Mouse (Mus musculus) CH12.LX (cell line): ENCODE results near the gene Ndufs6. TPM values are rescaled to one million over a fixed set of nuclear protein-coding genes. Genes with fewer than 3 reads are reported as not detected.

Experiments
- DNase-seq: peaks from one replicate; pipeline ENCODE4 v3.0.0-alpha.2; 2013; ENCODE audit errors: extremely low read depth
- H3K27ac ChIP-seq: 2 replicates; pipeline ENCODE4 v1.5.1; 2012; ENCODE audit warnings: low read depth, mild to moderate bottlenecking, control low read depth, moderate library complexity; ENCODE audit not compliant: insufficient read depth
- H3K27me3 ChIP-seq: replicated peaks from 2 replicates; pipeline ENCODE3; 2012; ENCODE audit warnings: inconsistent platforms
- H3K36me3 ChIP-seq, 2 experiments: replicated peaks in 1 of 2; 2 replicates each; pipeline versions ENCODE3 to v1.6.1; 2012; ENCODE audit warnings: inconsistent platforms in 1 of 2, low read length in 1 of 2, mild to moderate bottlenecking in 1 of 2, mixed read lengths in 1 of 2, moderate library complexity in 1 of 2; ENCODE audit not compliant: control insufficient read depth in 1 of 2, insufficient read depth in 1 of 2
- H3K4me1 ChIP-seq, 2 experiments: 2 replicates each; pipeline ENCODE4 v1.6.1; 2012; ENCODE audit warnings: inconsistent platforms in 1 of 2, moderate library complexity in 1 of 2; ENCODE audit not compliant: insufficient read depth in 2 of 2, control insufficient read depth in 1 of 2
- H3K4me2 ChIP-seq: 2 replicates; pipeline ENCODE4 v1.6.1; 2012; ENCODE audit warnings: low read depth, mild to moderate bottlenecking, control low read depth; ENCODE audit not compliant: poor library complexity, insufficient read depth, severe bottlenecking
- H3K4me3 ChIP-seq, 3 experiments: fragments of 150-350 bp in 1 of 3; sonication (generic) in 1 of 3; replicated peaks in 1 of 3; 2 replicates each; pipeline versions ENCODE3 to v1.5.1; 2011 to 2012; ENCODE audit warnings: low read depth in 2 of 3, low read length in 2 of 3, mild to moderate bottlenecking in 2 of 3, moderate library complexity in 2 of 3, control low read depth in 1 of 3, improper control_type of control experiment in 1 of 3, inconsistent platforms in 1 of 3, mixed read lengths in 1 of 3; ENCODE audit not compliant: poor library complexity in 1 of 3
- H3K79me2 ChIP-seq: replicated peaks from 2 replicates; pipeline ENCODE4 v1.6.1; 2012; ENCODE audit warnings: mild to moderate bottlenecking, moderate library complexity; ENCODE audit not compliant: control insufficient read depth, poor library complexity, insufficient read depth, severe bottlenecking; ENCODE audit errors: extremely low read depth
- H3K9ac ChIP-seq: 2 replicates; pipeline ENCODE4 v1.6.1; 2012; ENCODE audit warnings: low read depth, mild to moderate bottlenecking, control low read depth, moderate library complexity; ENCODE audit not compliant: insufficient read depth
- H3K9me3 ChIP-seq: replicated peaks from 2 replicates; pipeline ENCODE3; 2012; ENCODE audit warnings: low read length, inconsistent platforms, mixed read lengths
- CHD2 ChIP-seq: IDR thresholded peaks from 2 replicates; pipeline ENCODE4 v1.6.1; 2011; ENCODE audit warnings: low read length, improper control_type of control experiment
- E2F4 ChIP-seq: IDR thresholded peaks from 2 replicates; pipeline ENCODE4 v1.6.1; 2011; ENCODE audit warnings: low read depth, low read length, improper control_type of control experiment; ENCODE audit not compliant: insufficient replicate concordance
- ELF1 ChIP-seq: IDR thresholded peaks from 2 replicates; pipeline ENCODE4 v1.6.1; 2014; ENCODE audit warnings: low read depth, mild to moderate bottlenecking, inconsistent platforms, low read length, improper control_type of control experiment
- EP300 ChIP-seq: IDR thresholded peaks from 2 replicates; pipeline ENCODE4 v1.6.1; 2011; ENCODE audit warnings: low read length, improper control_type of control experiment
- ETS1 ChIP-seq: conservative IDR thresholded peaks from 2 replicates; pipeline ENCODE4 v1.6.1; 2012; ENCODE audit warnings: low read depth, mild to moderate bottlenecking, inconsistent platforms, low read length, improper control_type of control experiment, moderate library complexity
- HCFC1 ChIP-seq: IDR thresholded peaks from 2 replicates; pipeline ENCODE4 v1.6.1; 2012; ENCODE audit warnings: low read depth, mild to moderate bottlenecking, inconsistent platforms, low read length, improper control_type of control experiment
- IRF4 ChIP-seq: IDR thresholded peaks from 2 replicates; pipeline ENCODE4 v1.6.1; 2014; ENCODE audit warnings: low read depth, mild to moderate bottlenecking, inconsistent platforms, low read length, improper control_type of control experiment
- JUN ChIP-seq: IDR thresholded peaks from 2 replicates; pipeline ENCODE4 v1.6.1; 2011; ENCODE audit warnings: low read depth, mild to moderate bottlenecking, low read length, improper control_type of control experiment, moderate library complexity; ENCODE audit not compliant: insufficient read depth
- KAT2A ChIP-seq: IDR thresholded peaks from 2 replicates; pipeline ENCODE4 v1.6.1; 2012; ENCODE audit warnings: low read length, improper control_type of control experiment, inconsistent platforms; ENCODE audit not compliant: insufficient replicate concordance
- MAFK ChIP-seq: IDR thresholded peaks from 2 replicates; pipeline ENCODE4 v1.6.1; 2011; ENCODE audit warnings: low read length, improper control_type of control experiment; ENCODE audit not compliant: insufficient replicate concordance
- MAX ChIP-seq: IDR thresholded peaks from 2 replicates; pipeline ENCODE4 v1.6.1; 2011; ENCODE audit warnings: low read length, improper control_type of control experiment
- MEF2A ChIP-seq: IDR thresholded peaks from 2 replicates; pipeline ENCODE4 v1.6.1; 2014; ENCODE audit warnings: low read depth, mild to moderate bottlenecking, inconsistent platforms, low read length, improper control_type of control experiment, borderline replicate concordance
- MXI1 ChIP-seq: IDR thresholded peaks from 2 replicates; pipeline ENCODE4 v1.6.1; 2011; ENCODE audit warnings: mild to moderate bottlenecking, low read depth, low read length, improper control_type of control experiment
- MYC ChIP-seq: IDR thresholded peaks from 2 replicates; pipeline ENCODE4 v1.6.1; 2011; ENCODE audit warnings: low read depth, mild to moderate bottlenecking, improper control_type of control experiment, low read length
- NELFE ChIP-seq: IDR thresholded peaks from 2 replicates; pipeline ENCODE4 v1.6.1; 2011; ENCODE audit warnings: low read depth, low read length, improper control_type of control experiment
- NRF1 ChIP-seq: IDR thresholded peaks from 2 replicates; pipeline ENCODE4 v1.6.1; 2014; ENCODE audit warnings: low read depth, mild to moderate bottlenecking, inconsistent platforms, low read length, improper control_type of control experiment, moderate library complexity
- PAX5 ChIP-seq: IDR thresholded peaks from 2 replicates; pipeline ENCODE4 v1.6.1; 2012; ENCODE audit warnings: low read length, inconsistent platforms, mixed read lengths
- POLR2A ChIP-seq: IDR thresholded peaks from 2 replicates; pipeline ENCODE4 v1.6.1; 2011; ENCODE audit warnings: low read depth, mild to moderate bottlenecking, improper control_type of control experiment, low read length
- POLR2AphosphoS2 ChIP-seq: IDR thresholded peaks from 2 replicates; pipeline ENCODE4 v1.6.1; 2011; ENCODE audit warnings: low read depth, low read length, improper control_type of control experiment
- RAD21 ChIP-seq: IDR thresholded peaks from 2 replicates; pipeline ENCODE4 v1.6.1; 2011; ENCODE audit warnings: low read depth, mild to moderate bottlenecking, low read length, improper control_type of control experiment, moderate library complexity
- RCOR1 ChIP-seq: conservative IDR thresholded peaks from 2 replicates; pipeline ENCODE4 v1.6.1; 2012; ENCODE audit warnings: low read depth, mild to moderate bottlenecking, inconsistent platforms, low read length, improper control_type of control experiment
- SIN3A ChIP-seq: IDR thresholded peaks from 2 replicates; pipeline ENCODE4 v1.6.1; 2012; ENCODE audit warnings: low read length, improper control_type of control experiment, inconsistent platforms
- SMC3 ChIP-seq: IDR thresholded peaks from 2 replicates; pipeline ENCODE4 v1.6.1; 2011; ENCODE audit warnings: low read depth, low read length, improper control_type of control experiment
- TBP ChIP-seq: conservative IDR thresholded peaks from 2 replicates; pipeline ENCODE4 v1.6.1; 2011; ENCODE audit warnings: low read depth, low read length, improper control_type of control experiment
- TCF12 ChIP-seq: IDR thresholded peaks from 2 replicates; pipeline ENCODE4 v1.6.1; 2014; ENCODE audit warnings: low read depth, mild to moderate bottlenecking, inconsistent platforms, low read length, improper control_type of control experiment
- UBTF ChIP-seq: IDR thresholded peaks from 2 replicates; pipeline ENCODE4 v1.6.1; 2012; ENCODE audit warnings: low read depth, mild to moderate bottlenecking, inconsistent platforms, low read length, improper control_type of control experiment, moderate library complexity
- USF2 ChIP-seq: conservative IDR thresholded peaks from 2 replicates; pipeline ENCODE4 v1.6.1; 2011; ENCODE audit warnings: low read depth, low read length, improper control_type of control experiment
- ZKSCAN1 ChIP-seq: IDR thresholded peaks from 2 replicates; pipeline ENCODE4 v1.6.1; 2012; ENCODE audit warnings: low read depth, inconsistent platforms, low read length, improper control_type of control experiment, borderline replicate concordance
- ZMIZ1 ChIP-seq: IDR thresholded peaks from 2 replicates; pipeline ENCODE4 v1.6.1; 2012; ENCODE audit warnings: low read depth, mild to moderate bottlenecking, inconsistent platforms, low read length, improper control_type of control experiment
- ZNF384 ChIP-seq: IDR thresholded peaks from 2 replicates; pipeline ENCODE4 v1.6.1; 2012; ENCODE audit warnings: low read depth, low read length, improper control_type of control experiment, inconsistent platforms
- dilution Hi-C: fragments of 300-500 bp; cut with MboI; formaldehyde crosslinking; loops from 2 replicates; pipeline ENCODE4 v1.14.3; 2020; ENCODE audit warnings: low sequenced_read_pairs; ENCODE audit not compliant: extremely low pct_unique_long_range_greater_than_20kb, extremely low pct_ligation_motif_present
- in situ Hi-C: fragments of 300-500 bp; cut with MboI; formaldehyde crosslinking; loops from 3 replicates; pipeline ENCODE4 v1.14.3; 2019; ENCODE audit warnings: low sequenced_read_pairs, low pct_ligation_motif_present, low pct_unique_long_range_greater_than_20kb, mixed read lengths
- polyA plus RNA-seq: library from polyadenylated mRNA; unstranded; fragments of >175 nt; gene quantifications from 2 replicates; pipeline ENCODE4 v1.2.1, GENCODE M21; 2012; ENCODE audit warnings: low read depth; ENCODE audit not compliant: insufficient read length
- total RNA-seq, 2 experiments: library from RNA; depleted of rRNA; stranded (reverse); fragments of 300-350 nt in 1 of 2; fragments of >200 nt in 1 of 2; gene quantifications; 2 replicates each; pipeline ENCODE4 v1.2.3; 2012 to 2014

Ndufs6 gene
- total RNA-seq (2012; rRNA removed) (176 and 182 TPM in 2 replicates), total RNA-seq (2014; rRNA removed) (165 and 172 TPM in 2 replicates), polyA plus RNA-seq (190 and 200 TPM in 2 replicates)

DNA sequence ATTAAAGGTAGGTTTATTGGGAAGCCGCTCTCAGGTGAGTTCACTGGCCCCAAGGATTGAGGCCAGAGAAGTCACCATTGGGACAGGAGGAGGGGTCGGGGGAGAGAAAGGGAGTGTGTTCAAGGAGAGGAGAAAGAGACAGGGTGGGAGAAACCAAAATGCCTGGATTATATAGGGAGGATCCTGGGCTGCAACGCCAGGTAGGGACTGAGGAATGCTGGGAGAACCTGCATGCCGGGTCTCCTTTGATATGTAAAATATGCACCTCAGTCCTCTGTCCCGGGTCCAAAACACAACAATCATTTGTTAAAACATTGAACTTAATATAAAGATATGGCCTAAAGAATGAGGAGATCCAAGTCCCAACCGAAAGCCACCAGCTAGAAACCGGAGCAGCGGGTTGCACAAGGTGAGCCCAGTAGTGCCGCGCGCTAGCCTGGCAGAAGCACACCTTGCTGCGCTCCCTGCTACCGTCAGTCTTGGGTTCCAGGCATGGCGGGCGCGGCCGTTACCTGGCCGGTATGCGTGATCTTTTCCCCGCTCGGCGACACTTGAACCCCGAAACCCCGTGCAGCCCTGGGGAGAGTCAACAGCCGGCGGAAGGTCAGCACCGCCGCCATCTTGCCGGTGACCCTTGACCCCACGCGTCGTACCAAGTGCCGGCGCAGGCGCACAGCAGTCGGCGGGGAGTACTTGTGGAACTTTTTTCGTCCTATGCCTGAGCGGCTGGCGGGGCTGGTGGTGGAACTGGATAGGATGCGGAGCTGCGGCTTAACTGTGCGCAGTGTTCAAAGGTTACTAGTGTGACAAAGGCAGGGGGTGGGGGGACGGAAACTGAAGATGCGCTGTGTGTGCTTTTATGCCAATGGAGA lies at the start of gene Ndufs6, which contains the start of gene Mrpl36:
Gene Ndufs6, minus strand, starts transcription at position 716 of the 872 bp plus-strand sequence.
Gene Mrpl36, plus strand, starts transcription at position 687 of the 872 bp plus-strand sequence.
- Histone ChIP-seq H3K4me3 (peak within 1 kb of the TSS; percentile 78 to 99 (median 97)), H3K36me3 (peaks cover 32 to 47% of the 10 kb centered on the region in 2 experiments), H3K9ac (peak within 1 kb of the TSS; percentile 68), H3K9me3 (no peaks in the 10 kb centered on the region), H3K79me2 (peaks cover 18% of the 10 kb centered on the region), H3K4me2 (peak within 1 kb of the TSS; percentile 94), H3K27ac (peak within 1 kb of the TSS; percentile 61), H3K4me1 (peaks cover 5 to 45% of the 10 kb centered on the region in 2 experiments), H3K27me3 (no peaks in the 10 kb centered on the region)
- TF ChIP-seq NELFE = peak; percentile 88
- peak; percentile 86 for TF ChIP-seq HCFC1
- TF ChIP-seq E2F4 = no peak
- peak; percentile 65; the same call in 1 of the 2 replicates for TF ChIP-seq ELF1
- 0 out of 2 replicates have a peak, but pooled peaks have one; percentile 39 for TF ChIP-seq POLR2AphosphoS2
- TF ChIP-seq CHD2 = peak; percentile 82
- TF ChIP-seq IRF4 = peak; percentile 15; the same call in 1 of the 2 replicates
- TF ChIP-seq TBP = 0 out of 2 replicates have a peak, but pooled peaks have one; percentile 30
- TF ChIP-seq NRF1 = peak; percentile 97
- TF ChIP-seq PAX5 = no peak
- peak; percentile 50; the same call in 1 of the 2 replicates for TF ChIP-seq MAX
- TF ChIP-seq SIN3A = peak; percentile 40; the same call in 1 of the 2 replicates
- no peak for TF ChIP-seq RAD21
- TF ChIP-seq TCF12 = peak; percentile 91
- peak; percentile 49; the same call in 1 of the 2 replicates for TF ChIP-seq MXI1
- TF ChIP-seq MYC = no peak
- peak; percentile 69; the same call in 1 of the 2 replicates for TF ChIP-seq KAT2A
- TF ChIP-seq POLR2A = peak; percentile 89
- TF ChIP-seq ZMIZ1 = peak; percentile 68
- in situ Hi-C loops = no loop called here
- dilution Hi-C loops = no loop called here
- DNase-seq = peak; percentile 95

DNA sequence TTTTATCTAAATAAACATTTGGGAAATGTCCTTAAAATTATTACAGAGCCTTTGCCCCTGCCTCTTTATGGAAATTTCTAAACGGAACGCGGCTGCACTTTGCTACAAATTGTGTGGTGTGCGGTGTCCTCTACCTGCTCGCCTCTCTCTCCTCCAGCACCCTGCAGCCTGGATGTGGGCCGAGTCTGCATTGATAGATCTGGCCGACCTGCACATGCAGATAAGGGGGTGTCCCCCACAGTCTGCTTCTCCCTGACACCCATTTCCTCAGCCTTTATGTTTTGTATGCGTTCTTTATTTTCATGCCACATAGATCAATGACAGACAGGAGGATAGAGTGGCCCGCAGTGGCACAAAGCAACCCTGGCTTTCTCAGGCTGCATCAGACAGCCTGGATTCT lies 49.3 kb upstream of the Ndufs6 start:
- peaks cover 0 to 6% of the 10 kb centered on the region in 2 experiments; a peak in 3 of 4 replicates for H3K4me1 ChIP-seq
- dilution Hi-C loops (no loop called here), in situ Hi-C loops (no loop called here)
- H3K9ac ChIP-seq = no peak overlapping the region
- H3K27me3 ChIP-seq = peaks cover 56% of the 10 kb centered on the region
- TF ChIP-seq MEF2A (no peak), SMC3 (no peak), JUN (no peak), MXI1 (no peak), MYC (no peak), EP300 (no peak), ZNF384 (no peak), PAX5 (no peak), ETS1 (no peak), NRF1 (no peak), ZKSCAN1 (no peak), USF2 (no peak), UBTF (no peak), RCOR1 (no peak), MAFK (no peak), HCFC1 (no peak)
- no peak overlapping the region for H3K4me3 ChIP-seq
- H3K36me3 ChIP-seq = no peaks in the 10 kb centered on the region
- H3K79me2 ChIP-seq = no peaks in the 10 kb centered on the region
- H3K27ac ChIP-seq = no peak overlapping the region
- no peaks in the 10 kb centered on the region for H3K9me3 ChIP-seq
- H3K4me2 ChIP-seq = 0 out of 2 replicates have a peak overlapping the region, but pooled peaks have one; percentile 23
- peak; percentile 12 for DNase-seq
